Mouse (Mus musculus): ENCODE data around the gene Ptprh.

Gene Ptprh

GRCm38 (mm10) chr7:4523205-4524130 is 80.4 kb downstream of the Ptprh start:
- in situ Hi-C loops (cut with MboI), result loop anchor here (10.0 kb wide), 1 partner anchor 399 kb away; no protein-coding TSS in a partner anchor

GRCm38 (mm10) chr7:4522292-4522691 is 81.5 kb downstream of the Ptprh start:
- in situ Hi-C loops (cut with MboI), result loop anchor here (10.0 kb wide), 1 partner anchor 397 kb away; no protein-coding TSS in a partner anchor

GRCm38 (mm10) chr7:4521231-4522003 is 82.4 kb downstream of the Ptprh start:
- in situ Hi-C loops (cut with MboI), result loop anchor here (10.0 kb wide), 1 partner anchor 397 kb away; no protein-coding TSS in a partner anchor

GRCm38 (mm10) chr7:4518487-4518886 is 85.4 kb downstream of the Ptprh start:
- in situ Hi-C loops (cut with MboI), result no loop called here

GRCm38 (mm10) chr7:4516332-4517050 is 87.3 kb downstream of the Ptprh start, which contains the start of gene Tnnt1:
Gene Tnnt1 (minus strand): TSS chr7:4516382.
- in situ Hi-C loops (cut with MboI), result no loop called here

GRCm38 (mm10) chr7:4515853-4516252 is 88.0 kb downstream of the Ptprh start:
- in situ Hi-C loops (cut with MboI), result no loop called here

- in situ Hi-C loops (cut with MboI), result no loop called here
Observed at GRCm38 (mm10) chr7:4513829-4514712, 89.8 kb downstream of the Ptprh start.

- in situ Hi-C loops (cut with MboI), result no loop called here
Observed at GRCm38 (mm10) chr7:4513236-4513635, 90.6 kb downstream of the Ptprh start.

- in situ Hi-C loops (cut with MboI), result no loop called here
Observed at GRCm38 (mm10) chr7:4511489-4512224, 92.2 kb downstream of the Ptprh start.

- in situ Hi-C loops (cut with MboI), result no loop called here
Observed at GRCm38 (mm10) chr7:4509863-4510608, 93.8 kb downstream of the Ptprh start.

- in situ Hi-C loops (cut with MboI), result no loop called here
Observed at GRCm38 (mm10) chr7:4508739-4509116, 95.1 kb downstream of the Ptprh start.

GRCm38 (mm10) chr7:4508062-4508738 is 95.6 kb downstream of the Ptprh start:
- in situ Hi-C loops (cut with MboI), result no loop called here

GRCm38 (mm10) chr7:4507220-4507619 is 96.6 kb downstream of the Ptprh start:
- in situ Hi-C loops (cut with MboI), result no loop called here

GRCm38 (mm10) chr7:4504646-4505435 is 99.0 kb downstream of the Ptprh start:
- in situ Hi-C loops (cut with MboI), result no loop called here

- in situ Hi-C loops (cut with MboI), result no loop called here
Observed at GRCm38 (mm10) chr7:4503858-4504257, 100.0 kb downstream of the Ptprh start.

- in situ Hi-C loops (cut with MboI), result no loop called here
Observed at GRCm38 (mm10) chr7:4503100-4503499, 100.7 kb downstream of the Ptprh start.

- in situ Hi-C loops (cut with MboI), result no loop called here
Observed at GRCm38 (mm10) chr7:4502421-4503090, 101.3 kb downstream of the Ptprh start.

Data from mature B cell (primary cell).